Mouse (Mus musculus) ES-Bruce4 (cell line): ENCODE data around the gene Ntrk2.

ENCODE experiments used
- EP300 ChIP-seq: IDR thresholded peaks from 2 replicates; pipeline ENCODE4 v1.6.1; 2011; ENCODE audit warnings: low read depth, low read length; ENCODE audit not compliant: insufficient read depth
- POLR2A ChIP-seq: IDR thresholded peaks from one replicate; pipeline ENCODE4 v1.8.1; 2011; ENCODE audit warnings: low read length; ENCODE audit not compliant: insufficient read depth

- TF ChIP-seq EP300 (no peak), POLR2A (no peak)
Observed at GRCm38 (mm10) chr13:59177003-59177402, 370.6 kb downstream of the Ntrk2 start.
